Mouse (Mus musculus) spleen, postnatal 4 days (tissue): ENCODE data around the gene Xylb.
"Not testable (repeated sequence)": the region's sequence is repeated elsewhere in the genome, so short reads cannot be mapped to it uniquely, and the experiment has no call there.

ENCODE experiments used
- DNase-seq, 2 experiments: peaks; one replicate each; pipeline ENCODE4 v3.0.0; 2022; ENCODE audit warnings: low spot score in 2 of 2

Xylb gene

DNA sequence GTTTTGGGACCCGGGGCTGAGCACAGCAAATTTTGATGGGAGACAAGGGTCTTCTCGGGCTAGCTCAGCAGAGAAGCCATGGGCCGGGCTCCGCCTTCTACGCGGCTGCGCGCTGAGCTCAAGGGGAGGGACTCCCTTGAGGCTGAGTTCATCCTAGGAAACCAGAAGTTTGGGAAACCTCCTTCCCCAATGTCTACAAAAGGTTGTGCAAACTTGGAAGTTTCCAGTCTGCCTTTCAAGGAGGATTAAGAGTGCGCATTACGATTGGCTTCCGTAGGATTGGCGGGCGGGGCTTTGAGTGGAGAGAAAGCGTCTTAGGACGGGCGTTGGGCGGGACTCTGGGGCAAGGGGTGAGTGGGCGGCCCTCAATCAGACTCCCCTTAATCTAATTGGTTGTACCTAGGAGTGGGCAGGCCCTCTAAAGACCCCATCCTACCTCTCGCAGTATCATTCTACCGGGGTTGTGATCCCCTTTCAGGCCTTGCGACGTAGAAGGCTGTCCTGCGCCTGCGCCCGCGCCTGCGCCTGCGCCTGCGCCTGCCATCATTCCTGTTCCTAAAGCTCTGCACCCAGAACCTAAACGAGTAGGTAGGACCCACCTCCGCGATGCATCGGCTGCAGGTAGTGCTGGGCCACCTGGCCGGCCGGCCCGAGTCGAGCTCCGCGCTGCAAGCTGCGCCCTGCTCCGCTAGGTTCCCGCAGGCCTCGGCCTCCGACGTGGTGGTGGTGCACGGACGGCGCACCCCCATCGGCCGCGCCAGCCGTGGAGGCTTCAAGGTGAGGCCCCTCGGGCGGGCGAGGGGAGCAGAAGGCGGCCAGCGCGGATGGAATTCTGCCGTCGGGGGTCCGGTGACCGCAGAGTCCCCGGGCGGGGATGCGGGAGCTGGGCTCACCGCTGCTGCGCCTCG is 16.0 kb upstream of the Xylb start, which contains the start of gene Myd88:
TSS of gene Myd88 (minus strand) at position 503 of the 908 bp plus-strand sequence.
- peak; percentile 85 to 90 for DNase-seq

DNA sequence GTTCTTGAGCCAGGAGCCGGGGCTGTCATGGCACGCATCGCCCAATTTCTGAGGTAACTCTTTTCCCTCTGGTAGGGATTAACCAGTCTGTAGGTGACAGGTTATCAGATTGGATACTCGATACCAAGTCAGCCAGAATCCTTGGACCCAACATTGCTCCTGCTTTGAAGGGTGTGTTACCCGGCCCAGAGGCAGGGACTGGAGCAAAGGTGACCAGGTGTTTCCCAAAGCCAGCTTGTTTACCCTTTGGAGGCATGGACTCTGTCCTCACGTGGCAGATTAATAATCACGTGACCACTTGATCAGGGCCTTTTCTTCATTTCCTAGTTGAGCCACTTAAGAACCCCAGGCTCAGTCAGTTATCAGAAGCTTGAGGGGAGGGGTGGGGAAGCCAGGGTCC is 14.5 kb upstream of the Xylb start:
- no peak for DNase-seq

GRCm38 (mm10) chr9:119346376-119346775 is 10.8 kb upstream of the Xylb start:
- no peak for DNase-seq

GRCm38 (mm10) chr9:119350531-119350930 is 6.7 kb upstream of the Xylb start:
- no peak for DNase-seq

DNA sequence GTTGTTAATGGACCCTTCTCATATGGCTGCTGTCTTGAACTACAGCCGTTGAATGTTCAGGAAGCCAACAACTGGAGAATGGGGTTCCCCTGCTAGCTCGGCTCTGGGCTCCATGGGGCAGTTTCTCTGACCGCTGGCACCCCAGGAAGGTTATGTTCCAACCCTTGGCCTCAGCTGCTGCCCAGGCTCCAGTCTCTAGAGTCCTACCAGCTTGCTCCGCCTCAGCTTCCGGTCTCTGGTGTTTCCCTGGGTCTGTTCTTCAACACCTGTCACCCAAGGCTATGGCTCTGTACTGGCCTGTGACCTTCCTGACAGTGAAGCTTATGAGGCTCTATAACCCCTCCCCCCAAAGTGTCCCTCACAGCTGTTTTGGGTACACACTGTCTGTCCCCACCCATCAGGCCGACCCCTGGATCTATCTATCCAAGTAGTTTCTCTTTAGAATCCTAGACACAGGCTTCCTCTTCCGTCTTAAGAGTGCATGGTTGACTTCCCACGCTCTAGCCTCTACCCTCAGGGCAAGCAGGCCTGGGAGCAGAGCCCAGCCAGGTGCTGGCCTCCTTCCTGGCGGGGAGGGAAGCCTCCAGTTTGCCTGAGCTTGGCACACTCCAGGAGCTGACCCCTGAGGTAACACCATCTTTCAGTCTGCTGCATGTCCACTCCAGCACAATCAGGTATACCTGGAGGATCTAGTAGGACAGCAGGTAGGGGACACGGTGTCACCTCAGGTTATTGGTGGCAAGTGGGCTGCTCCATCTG is 6.1 kb upstream of the Xylb start:
- DNase-seq = no peak

GRCm38 (mm10) chr9:119352060-119352459 is 5.1 kb upstream of the Xylb start:
- peak; percentile 77 to 94 for DNase-seq

GRCm38 (mm10) chr9:119353926-119354325 is 3.3 kb upstream of the Xylb start:
- DNase-seq = no peak

GRCm38 (mm10) chr9:119355943-119356342 is 1.2 kb upstream of the Xylb start:
- DNase-seq = no peak

DNA sequence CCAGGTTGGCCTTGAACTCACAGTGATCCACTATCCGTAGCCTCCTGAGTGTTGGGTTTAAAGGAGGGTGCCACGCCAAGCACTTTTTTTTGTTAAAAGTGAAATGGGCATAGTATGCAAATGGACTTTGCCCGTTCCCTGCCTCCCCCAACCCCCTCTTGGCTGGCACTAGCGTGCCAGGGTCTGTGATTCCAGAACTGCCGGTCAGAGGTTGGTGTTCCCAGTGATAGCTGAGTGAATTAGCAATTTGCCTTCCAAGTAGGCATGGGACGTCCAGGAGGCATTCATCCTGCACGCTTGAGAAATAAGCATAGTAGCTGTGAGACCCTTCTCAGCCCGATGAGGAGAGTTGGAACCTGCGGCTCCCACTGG is 863 bp downstream of the Xylb start:
- DNase-seq = no peak

DNA sequence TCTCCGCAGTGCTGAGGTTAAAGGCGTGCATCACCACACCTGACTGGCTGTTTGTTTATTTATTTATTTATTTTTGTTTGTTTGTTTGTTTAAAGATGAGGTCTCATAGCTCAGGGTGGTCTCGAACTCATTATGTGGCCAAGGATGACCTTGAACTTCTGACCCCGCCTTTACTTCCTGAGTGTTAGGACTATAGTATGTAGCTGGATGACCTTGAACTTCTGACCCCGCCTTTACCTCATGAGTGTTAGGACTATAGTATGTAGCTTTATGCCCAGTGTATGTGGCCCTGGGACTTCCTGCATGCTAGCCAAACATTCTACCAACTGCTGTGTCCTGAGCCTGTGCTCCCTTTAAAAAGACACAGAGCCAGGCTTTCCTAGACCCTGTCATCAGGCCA is 4.2 kb downstream of the Xylb start:
- DNase-seq = no peak

GRCm38 (mm10) chr9:119363229-119363628 is 6.0 kb downstream of the Xylb start:
- no peak for DNase-seq

- no peak for DNase-seq
Observed at GRCm38 (mm10) chr9:119365284-119365683, 8.1 kb downstream of the Xylb start, which contains the start of gene Slc22a14. Gene Slc22a14, minus strand, starts transcription at chr9:119365553.

DNA sequence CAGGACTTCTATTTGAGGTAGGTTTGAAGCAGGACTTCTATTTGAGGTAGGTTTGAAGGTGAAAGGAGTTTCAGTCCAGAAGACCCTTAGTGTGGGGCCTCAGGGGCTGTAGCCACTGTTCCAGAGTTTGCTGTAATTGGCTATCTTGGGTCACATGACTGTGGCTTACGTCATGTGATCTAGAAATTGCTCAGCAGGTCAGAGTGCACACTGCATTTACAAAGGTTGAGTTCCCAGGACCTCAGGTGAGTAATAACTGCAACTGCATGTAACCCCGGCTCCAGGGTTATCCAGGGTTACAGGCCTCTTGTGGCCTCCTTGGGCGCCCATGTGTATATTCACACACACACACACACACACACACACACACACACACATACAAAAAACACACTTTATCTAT is 11.2 kb downstream of the Xylb start:
- DNase-seq = no peak

DNA sequence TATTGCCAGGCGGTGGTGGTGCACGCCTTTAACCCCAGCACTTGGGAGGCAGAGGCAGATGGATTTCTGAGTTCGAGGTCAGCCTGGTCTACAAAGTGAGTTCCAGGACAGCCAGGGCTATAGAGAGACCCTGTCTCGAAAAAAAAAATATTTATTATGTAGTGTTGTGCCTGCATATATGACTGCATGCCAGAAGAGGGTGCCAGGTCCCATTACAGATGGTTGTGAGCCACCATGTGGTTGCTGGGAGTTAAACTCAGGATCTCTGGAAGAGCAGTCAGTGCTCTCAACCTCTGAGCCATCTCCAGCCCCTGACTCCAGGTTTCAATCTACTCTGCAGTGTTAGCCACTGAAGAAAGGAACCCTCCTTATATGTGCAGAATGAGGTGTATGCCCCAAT is 13.6 kb downstream of the Xylb start:
- DNase-seq = not testable (repeated sequence)

GRCm38 (mm10) chr9:119371251-119371650 is 14.1 kb downstream of the Xylb start:
- no peak for DNase-seq

DNA sequence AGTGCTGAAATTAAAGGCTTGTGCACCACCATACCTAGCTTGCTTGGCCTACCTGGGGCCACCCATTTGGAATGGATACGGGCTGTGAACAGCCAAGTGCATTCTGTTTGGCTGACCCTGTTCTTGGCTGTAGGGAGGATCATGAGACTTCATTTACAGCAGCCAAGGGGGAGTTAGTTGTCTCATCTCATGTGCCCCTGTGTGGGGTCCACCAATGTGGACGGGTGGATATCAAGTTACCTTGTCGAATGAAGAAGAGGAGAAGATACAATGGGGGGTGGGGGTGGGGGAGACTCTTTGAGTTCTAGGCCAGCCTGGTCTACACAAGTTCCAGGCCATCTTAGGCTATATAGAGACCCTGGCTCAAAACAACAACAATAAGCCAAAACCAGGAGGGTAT is 17.8 kb downstream of the Xylb start:
- DNase-seq = no peak

GRCm38 (mm10) chr9:119375556-119375955 is 18.4 kb downstream of the Xylb start:
- no peak for DNase-seq

DNA sequence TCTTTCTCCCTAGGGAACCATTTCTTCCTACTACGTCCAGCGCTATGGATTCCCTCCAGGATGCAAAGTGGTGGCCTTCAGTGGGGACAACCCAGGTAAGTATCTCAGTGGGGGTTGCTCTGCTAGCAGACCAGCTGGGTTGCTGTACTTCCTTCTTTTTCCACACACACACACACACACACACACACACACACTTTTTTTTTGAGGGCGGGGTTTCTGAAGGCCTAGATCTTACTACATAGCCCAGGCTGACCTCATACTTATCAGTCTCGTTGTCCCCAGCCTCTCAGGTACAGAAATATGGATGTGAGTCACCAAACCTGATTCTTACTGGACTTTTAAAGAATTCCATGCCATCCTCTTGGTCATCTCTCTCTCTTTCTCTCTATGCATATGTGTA is 21.1 kb downstream of the Xylb start:
- DNase-seq = no peak

GRCm38 (mm10) chr9:119382603-119383002 is 25.4 kb downstream of the Xylb start:
- no peak for DNase-seq

DNA sequence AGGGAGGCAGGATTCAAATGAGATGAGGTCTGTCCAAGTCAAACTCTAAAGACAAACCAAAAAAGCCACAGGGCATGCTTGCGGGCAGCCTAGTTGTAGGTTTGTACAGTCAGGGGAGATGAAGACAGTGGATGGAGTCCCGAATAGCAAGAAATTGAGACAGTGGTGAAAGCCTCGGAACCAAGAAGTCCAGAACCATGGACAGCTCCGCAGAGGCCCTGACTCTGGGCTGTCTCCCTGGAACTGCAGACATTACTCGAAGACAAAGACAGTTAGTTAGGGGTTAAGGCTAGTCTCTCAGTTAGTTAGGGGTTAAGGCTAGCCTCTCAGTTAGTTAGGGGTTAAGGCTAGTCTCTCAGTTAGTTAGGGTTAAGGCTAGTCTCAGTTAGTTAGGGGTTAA is 31.8 kb downstream of the Xylb start:
- no peak for DNase-seq

DNA sequence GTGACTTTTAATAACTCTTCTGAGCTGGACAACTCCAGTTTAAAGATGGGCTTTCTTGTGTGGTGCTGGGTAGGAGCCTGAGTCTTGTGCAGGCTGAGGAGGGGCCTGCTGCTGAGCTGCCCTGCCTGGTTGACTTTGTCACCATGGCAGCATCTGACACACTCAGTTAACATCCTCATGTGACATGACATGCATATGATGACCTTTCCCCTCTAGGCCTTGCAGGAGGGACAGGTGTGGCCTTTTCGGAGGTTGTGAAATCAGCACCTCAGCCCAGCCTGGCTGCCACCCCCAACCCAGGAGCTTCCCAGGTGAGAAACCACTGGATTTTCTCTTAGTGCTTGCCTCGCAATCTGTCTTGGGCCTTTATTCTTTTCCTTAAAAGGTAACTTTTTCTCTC is 33.0 kb downstream of the Xylb start:
- no peak for DNase-seq

DNA sequence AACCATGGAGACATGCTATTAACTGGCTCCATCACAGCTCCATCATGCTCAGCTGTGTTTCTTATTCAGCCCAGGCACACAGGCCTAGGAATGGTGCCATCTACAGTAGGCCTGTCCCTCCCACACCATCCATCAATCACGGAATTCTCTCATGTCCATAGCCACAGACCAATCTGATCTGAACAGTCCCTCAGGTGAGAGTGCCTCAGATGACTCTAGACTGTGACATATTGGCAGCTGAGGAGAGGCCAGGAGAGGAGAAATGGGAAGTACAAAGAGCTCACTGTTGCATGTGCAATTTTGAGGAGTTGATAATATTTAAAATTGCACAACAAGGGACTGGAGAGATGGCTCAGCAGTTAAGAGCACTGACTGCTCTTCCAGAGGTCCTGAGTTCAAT is 37.6 kb downstream of the Xylb start:
- DNase-seq = no peak

GRCm38 (mm10) chr9:119401351-119401750 is 44.2 kb downstream of the Xylb start:
- no peak for DNase-seq
